In genomic region chr3:108206731-108207375, GRCm38 (mm10) we compare ENCODE assay signal across 12 mouse cellular contexts. TPM values are rescaled to one million over a fixed set of nuclear protein-coding genes. Genes with fewer than 3 reads are reported as not detected.
DNase-seq lines count a peak whose midpoint lies in the region; ATAC-seq and TF ChIP-seq lines count a peak whose summit lies in the region.
"Had no signal": no experiment of that assay in that cellular context is flagged by ENCODE, and none has a peak within 500 bp of the region (broad histone marks: within the 10 kb centered on the region; RNA-seq: fewer than 3 reads in every experiment).

No protein-coding gene starts in this region.

- no peak for TF ChIP-seq CTCF in midbrain, postnatal 0 days (IDR thresholded peaks at IDR 0.05)
- TF ChIP-seq CTCF in stomach, postnatal 0 days (IDR thresholded peaks at IDR 0.05; ENCODE audit: low read depth) = no peak

- H3K4me3 ChIP-seq in forebrain, embryonic 13.5 days = no peak overlapping the region
- no peak overlapping the region for H3K4me3 ChIP-seq in forebrain, embryonic 15.5 days
- no peak overlapping the region for H3K4me3 ChIP-seq in midbrain, postnatal 0 days (ENCODE audit: low read depth, low read length)
- H3K4me3 ChIP-seq in midbrain, embryonic 15.5 days = no peak overlapping the region
- no peak overlapping the region for H3K4me3 ChIP-seq in stomach, postnatal 0 days (ENCODE audit: low read depth, low read length)
- H3K4me3 ChIP-seq: hindbrain, embryonic 10.5 days; limb, embryonic 12.5 days had no signal

- H3K4me2 ChIP-seq in forebrain, embryonic 13.5 days = peak overlapping the region; percentile 3; the same call in 1 of the 2 replicates
- H3K4me2 ChIP-seq in forebrain, embryonic 15.5 days (replicated peaks) = no peak overlapping the region
- no peak overlapping the region for H3K4me2 ChIP-seq in midbrain, postnatal 0 days (ENCODE audit: low read depth, low read length, poor library complexity, severe bottlenecking)
- H3K4me2 ChIP-seq in midbrain, embryonic 15.5 days = no peak overlapping the region
- peak overlapping the region; percentile 14; the same call in 1 of the 2 replicates for H3K4me2 ChIP-seq in stomach, postnatal 0 days (replicated peaks; ENCODE audit: low read depth)
- H3K4me2 ChIP-seq: limb, embryonic 12.5 days had no signal

- H3K4me1 ChIP-seq in forebrain, embryonic 13.5 days = peaks cover 38% of the 10 kb centered on the region
- peaks cover 39% of the 10 kb centered on the region for H3K4me1 ChIP-seq in forebrain, embryonic 15.5 days
- peaks cover 14% of the 10 kb centered on the region for H3K4me1 ChIP-seq in midbrain, postnatal 0 days (ENCODE audit: insufficient read depth, low read length)
- H3K4me1 ChIP-seq in midbrain, embryonic 15.5 days = peaks cover 22% of the 10 kb centered on the region
- peaks cover 5% of the 10 kb centered on the region; the same call in 1 of the 2 replicates for H3K4me1 ChIP-seq in stomach, postnatal 0 days (replicated peaks; ENCODE audit: control insufficient read depth, insufficient read depth)

- no peak overlapping the region for H3K9ac ChIP-seq in forebrain, embryonic 13.5 days
- no peak overlapping the region for H3K9ac ChIP-seq in forebrain, embryonic 15.5 days (replicated peaks)
- no peak overlapping the region for H3K9ac ChIP-seq in midbrain, postnatal 0 days (replicated peaks; ENCODE audit: low read length, poor library complexity, severe bottlenecking)
- H3K9ac ChIP-seq in midbrain, embryonic 15.5 days = no peak overlapping the region
- H3K9ac ChIP-seq in stomach, postnatal 0 days (ENCODE audit: low read length) = no peak overlapping the region
- H3K9ac ChIP-seq: limb, embryonic 12.5 days had no signal

- ATAC-seq in forebrain, embryonic 13.5 days = no peak
- no peak for ATAC-seq in forebrain, embryonic 15.5 days (replicated peaks)
- no peak for ATAC-seq in midbrain, postnatal 0 days (ENCODE audit: low FRiP score)
- no peak for ATAC-seq in midbrain, embryonic 15.5 days (replicated peaks)
- no peak for ATAC-seq in stomach, postnatal 0 days (ENCODE audit: low FRiP score, low TSS enrichment)

- no peaks in the 10 kb centered on the region for H3K9me3 ChIP-seq in forebrain, embryonic 13.5 days (replicated peaks)
- no peaks in the 10 kb centered on the region for H3K9me3 ChIP-seq in forebrain, embryonic 15.5 days
- H3K9me3 ChIP-seq in midbrain, postnatal 0 days (ENCODE audit: low read length) = no peaks in the 10 kb centered on the region
- no peaks in the 10 kb centered on the region for H3K9me3 ChIP-seq in midbrain, embryonic 15.5 days
- no peaks in the 10 kb centered on the region for H3K9me3 ChIP-seq in stomach, postnatal 0 days (ENCODE audit: control insufficient read depth, low read length)
- H3K9me3 ChIP-seq: hindbrain, embryonic 10.5 days; limb, embryonic 12.5 days had no signal

- peaks cover 63% of the 10 kb centered on the region for H3K36me3 ChIP-seq in forebrain, embryonic 13.5 days (ENCODE audit: poor library complexity, severe bottlenecking)
- peaks cover 38% of the 10 kb centered on the region for H3K36me3 ChIP-seq in forebrain, embryonic 15.5 days
- peaks cover 42% of the 10 kb centered on the region for H3K36me3 ChIP-seq in midbrain, postnatal 0 days (ENCODE audit: insufficient read depth, low read length)
- peaks cover 17% of the 10 kb centered on the region for H3K36me3 ChIP-seq in midbrain, embryonic 15.5 days (replicated peaks)
- no peaks in the 10 kb centered on the region; the same call in 1 of the 2 replicates for H3K36me3 ChIP-seq in stomach, postnatal 0 days (ENCODE audit: control insufficient read depth, insufficient read depth, low read length)

- no peak overlapping the region; the same call in 1 of the 2 replicates for H3K27ac ChIP-seq in forebrain, embryonic 13.5 days
- no peak overlapping the region for H3K27ac ChIP-seq in forebrain, embryonic 15.5 days (replicated peaks)
- no peak overlapping the region for H3K27ac ChIP-seq in midbrain, postnatal 0 days (ENCODE audit: low read depth, low read length)
- no peak overlapping the region for H3K27ac ChIP-seq in midbrain, embryonic 15.5 days
- no peak overlapping the region for H3K27ac ChIP-seq in stomach, postnatal 0 days (replicated peaks)
- H3K27ac ChIP-seq: hindbrain, embryonic 10.5 days had no signal

- peak; percentile 69 for DNase-seq in kidney, postnatal 10 days
- no peak for DNase-seq in kidney, adult 11 months
- peak; percentile 55 for DNase-seq in midbrain, postnatal 0 days (ENCODE audit: low spot score)
- DNase-seq in stomach, postnatal 0 days (ENCODE audit: low spot score) = peak; percentile 24
- no peak for DNase-seq in thymus, postnatal 25 days
- DNase-seq: adrenal gland, postnatal 14 days had no signal

- no peak for TF ChIP-seq EP300 in stomach, postnatal 0 days (optimal IDR thresholded peaks at IDR 0.05)

- 85% methylated on average over 15 of the region's 15 CpGs for WGBS in forebrain, embryonic 13.5 days
- WGBS in forebrain, embryonic 15.5 days = 74% methylated on average over 15 of the region's 15 CpGs
- WGBS in midbrain, postnatal 0 days = 92% methylated on average over 15 of the region's 15 CpGs
- 92% methylated on average over 15 of the region's 15 CpGs for WGBS in midbrain, embryonic 15.5 days
- 55% methylated on average over 15 of the region's 15 CpGs for WGBS in stomach, postnatal 0 days

- H3K27me3 ChIP-seq in forebrain, embryonic 13.5 days = no peaks in the 10 kb centered on the region
- H3K27me3 ChIP-seq in forebrain, embryonic 15.5 days = no peaks in the 10 kb centered on the region
- H3K27me3 ChIP-seq in midbrain, postnatal 0 days (ENCODE audit: insufficient read depth, low read length) = no peaks in the 10 kb centered on the region
- H3K27me3 ChIP-seq in midbrain, embryonic 15.5 days (replicated peaks) = no peaks in the 10 kb centered on the region
- no peaks in the 10 kb centered on the region for H3K27me3 ChIP-seq in stomach, postnatal 0 days (ENCODE audit: control insufficient read depth, insufficient read depth, low read length)
- H3K27me3 ChIP-seq: limb, embryonic 12.5 days had no signal

RNA-seq across cellular contexts. Expression of gene Atxn7l2, which starts 3.9 kb away (rescaled TPM):
- 29.0 and 30.3 TPM in 2 replicates for polyA plus RNA-seq in forebrain, embryonic 13.5 days (2015; fragmentation: Nextera tagmentation; extraction: Ambion mirVana)
- polyA plus RNA-seq in forebrain, embryonic 15.5 days (2015; fragmentation: Nextera tagmentation; extraction: Ambion mirVana) = 32.5 and 33.6 TPM in 2 replicates
- total RNA-seq in midbrain, postnatal 0 days (2014; rRNA removed) = 22.5 and 24.9 TPM in 2 replicates
- 16.1 and 19.3 TPM in 2 replicates for polyA plus RNA-seq in midbrain, postnatal 0 days (2015; fragmentation: Nextera tagmentation; extraction: Ambion mirVana)
- 26.4 and 26.8 TPM in 2 replicates for polyA plus RNA-seq in midbrain, embryonic 15.5 days (2015; fragmentation: Nextera tagmentation; extraction: Ambion mirVana)
- polyA plus RNA-seq in stomach, postnatal 0 days (2015; fragmentation: Nextera tagmentation; extraction: Ambion mirVana) = 4.3 and 4.8 TPM in 2 replicates

RNA-seq across cellular contexts. Expression of gene Cyb561d1, which starts 5.8 kb away (rescaled TPM):
- polyA plus RNA-seq in forebrain, embryonic 13.5 days (2015; fragmentation: Nextera tagmentation; extraction: Ambion mirVana) = 3.6 and 4.7 TPM in 2 replicates
- polyA plus RNA-seq in forebrain, embryonic 15.5 days (2015; fragmentation: Nextera tagmentation; extraction: Ambion mirVana) = 4.4 and 4.5 TPM in 2 replicates
- 3.7 and 4.9 TPM in 2 replicates for total RNA-seq in midbrain, postnatal 0 days (2014; rRNA removed)
- polyA plus RNA-seq in midbrain, postnatal 0 days (2015; fragmentation: Nextera tagmentation; extraction: Ambion mirVana) = 3.5 and 4.0 TPM in 2 replicates
- polyA plus RNA-seq in midbrain, embryonic 15.5 days (2015; fragmentation: Nextera tagmentation; extraction: Ambion mirVana) = 4.1 and 4.6 TPM in 2 replicates
- 5.5 TPM in 2 replicates for polyA plus RNA-seq in stomach, postnatal 0 days (2015; fragmentation: Nextera tagmentation; extraction: Ambion mirVana)

RNA-seq across cellular contexts. Expression of gene Sypl2, which starts 19.6 kb away (rescaled TPM):
- 2.5 TPM in 2 replicates for polyA plus RNA-seq in forebrain, embryonic 13.5 days (2015; fragmentation: Nextera tagmentation; extraction: Ambion mirVana)
- 2.3 and 2.7 TPM in 2 replicates for polyA plus RNA-seq in forebrain, embryonic 15.5 days (2015; fragmentation: Nextera tagmentation; extraction: Ambion mirVana)
- 0.42 and 0.55 TPM in 2 replicates for total RNA-seq in midbrain, postnatal 0 days (2014; rRNA removed)
- 0.10 and 0.17 TPM in 2 replicates for polyA plus RNA-seq in midbrain, postnatal 0 days (2015; fragmentation: Nextera tagmentation; extraction: Ambion mirVana)
- 0.27 and 0.70 TPM in 2 replicates for polyA plus RNA-seq in midbrain, embryonic 15.5 days (2015; fragmentation: Nextera tagmentation; extraction: Ambion mirVana)
- 0.04 and 0.05 TPM in 2 replicates for polyA plus RNA-seq in stomach, postnatal 0 days (2015; fragmentation: Nextera tagmentation; extraction: Ambion mirVana)
- total RNA-seq: common myeloid progenitor, adult 5-6 weeks had no signal

RNA-seq across cellular contexts. Expression of gene Amigo1, which starts 20.7 kb away (rescaled TPM):
- polyA plus RNA-seq in forebrain, embryonic 13.5 days (2015; fragmentation: Nextera tagmentation; extraction: Ambion mirVana) = 6.4 and 8.1 TPM in 2 replicates
- 9.9 and 11.7 TPM in 2 replicates for polyA plus RNA-seq in forebrain, embryonic 15.5 days (2015; fragmentation: Nextera tagmentation; extraction: Ambion mirVana)
- 35.5 and 37.8 TPM in 2 replicates for total RNA-seq in midbrain, postnatal 0 days (2014; rRNA removed)
- polyA plus RNA-seq in midbrain, postnatal 0 days (2015; fragmentation: Nextera tagmentation; extraction: Ambion mirVana) = 12.2 and 12.6 TPM in 2 replicates
- 14.4 and 14.7 TPM in 2 replicates for polyA plus RNA-seq in midbrain, embryonic 15.5 days (2015; fragmentation: Nextera tagmentation; extraction: Ambion mirVana)
- 3.0 and 3.5 TPM in 2 replicates for polyA plus RNA-seq in stomach, postnatal 0 days (2015; fragmentation: Nextera tagmentation; extraction: Ambion mirVana)

RNA-seq across cellular contexts. Expression of gene Psma5, which starts 49.9 kb away (rescaled TPM):
- 298 and 305 TPM in 2 replicates for polyA plus RNA-seq in forebrain, embryonic 13.5 days (2015; fragmentation: Nextera tagmentation; extraction: Ambion mirVana)
- 260 and 271 TPM in 2 replicates for polyA plus RNA-seq in forebrain, embryonic 15.5 days (2015; fragmentation: Nextera tagmentation; extraction: Ambion mirVana)
- 93.3 and 102 TPM in 2 replicates for total RNA-seq in midbrain, postnatal 0 days (2014; rRNA removed)
- polyA plus RNA-seq in midbrain, postnatal 0 days (2015; fragmentation: Nextera tagmentation; extraction: Ambion mirVana) = 221 and 224 TPM in 2 replicates
- 224 and 234 TPM in 2 replicates for polyA plus RNA-seq in midbrain, embryonic 15.5 days (2015; fragmentation: Nextera tagmentation; extraction: Ambion mirVana)
- 159 and 166 TPM in 2 replicates for polyA plus RNA-seq in stomach, postnatal 0 days (2015; fragmentation: Nextera tagmentation; extraction: Ambion mirVana)

Comparison
In these comparisons a context has a peak if more than half of its experiments do, and no peak if none do; other contexts are left out.
1. H3K4me2 ChIP-seq: peak in forebrain, embryonic 13.5 days (single experiment) and stomach, postnatal 0 days (single experiment); none in forebrain, embryonic 15.5 days (single experiment), midbrain, postnatal 0 days (single experiment) and midbrain, embryonic 15.5 days (single experiment).
2. DNase-seq: peak in kidney, postnatal 10 days (single experiment), midbrain, postnatal 0 days (single experiment) and stomach, postnatal 0 days (single experiment); none in kidney, adult 11 months (single experiment) and thymus, postnatal 25 days (single experiment).